10 mouse cellular contexts compared by ENCODE assay signal in genomic region chr7:16995345-16995744, GRCm38 (mm10). TPM values are rescaled to one million over a fixed set of nuclear protein-coding genes. Genes with fewer than 3 reads are reported as not detected.
DNase-seq lines count a peak whose midpoint lies in the region; ATAC-seq and TF ChIP-seq lines count a peak whose summit lies in the region.
"Had no signal": no experiment of that assay in that cellular context is flagged by ENCODE, and none has a peak within 500 bp of the region (broad histone marks: within the 10 kb centered on the region; RNA-seq: fewer than 3 reads in every experiment).

No protein-coding gene starts in this region.

- no peak for DNase-seq in gastrocnemius, adult 2 months
- DNase-seq in gastrocnemius, postnatal 14 days = no peak
- DNase-seq in T-cell, adult 2 months (ENCODE audit: low spot score) = no peak
- DNase-seq: thymus, adult 2 months had no signal

- peak overlapping the region; percentile 75 for H3K4me3 ChIP-seq in gastrocnemius, adult 2 months
- H3K4me3 ChIP-seq in megakaryocyte, embryonic 14.5 days (replicated peaks) = peak overlapping the region; percentile 92
- peak overlapping the region; percentile 60 for H3K4me3 ChIP-seq in liver, embryonic 12.5 days
- peak overlapping the region; percentile 46 for H3K4me3 ChIP-seq in stomach, embryonic 15.5 days (replicated peaks)

- WGBS in liver, embryonic 12.5 days (ENCODE audit: insufficient replicate concordance) = 80% methylated on average over 4 of the region's 4 CpGs
- 71% methylated on average over 4 of the region's 4 CpGs for WGBS in stomach, embryonic 15.5 days

- peak overlapping the region; percentile 69 for H3K4me2 ChIP-seq in liver, embryonic 12.5 days
- H3K4me2 ChIP-seq in stomach, embryonic 15.5 days = peak overlapping the region; percentile 72

- H3K9ac ChIP-seq in liver, embryonic 12.5 days = 0 out of 2 replicates have a peak overlapping the region, but pooled peaks have one; percentile 65
- H3K9ac ChIP-seq in stomach, embryonic 15.5 days = peak overlapping the region; percentile 48; the same call in 1 of the 2 replicates

- H3K4me1 ChIP-seq in megakaryocyte, embryonic 14.5 days = peaks cover 75% of the 10 kb centered on the region
- H3K4me1 ChIP-seq in liver, embryonic 12.5 days = peaks cover 80% of the 10 kb centered on the region
- H3K4me1 ChIP-seq in stomach, embryonic 15.5 days = peaks cover 42% of the 10 kb centered on the region

- ATAC-seq in megakaryocyte, adult 5-6 weeks (ENCODE audit: poor library complexity, severe bottlenecking) = no peak
- no peak for ATAC-seq in liver, embryonic 12.5 days
- no peak for ATAC-seq in stomach, embryonic 15.5 days (ENCODE audit: insufficient read depth, low FRiP score, low read depth)
- no peak for ATAC-seq in frontal cortex, adult (ENCODE audit: low TSS enrichment)

- intact Hi-C loops in gastrocnemius, adult 2 months (cut with DNase I) = no loop called here
- intact Hi-C loops in gastrocnemius, postnatal 14 days (cut with DNase I; ENCODE audit: low total_unique reads) = no loop called here

- peaks cover 45% of the 10 kb centered on the region for H3K36me3 ChIP-seq in megakaryocyte, embryonic 14.5 days (replicated peaks; ENCODE audit: low read length)
- H3K36me3 ChIP-seq in liver, embryonic 12.5 days = peaks cover 24% of the 10 kb centered on the region
- H3K36me3 ChIP-seq in stomach, embryonic 15.5 days = peaks cover 15% of the 10 kb centered on the region

- H3K9me3 ChIP-seq in megakaryocyte, embryonic 14.5 days = no peaks in the 10 kb centered on the region
- no peaks in the 10 kb centered on the region for H3K9me3 ChIP-seq in liver, embryonic 12.5 days (replicated peaks)
- H3K9me3 ChIP-seq in stomach, embryonic 15.5 days = no peaks in the 10 kb centered on the region

- H3K27ac ChIP-seq in gastrocnemius, adult 2 months = peak overlapping the region; percentile 38; the same call in 1 of the 2 replicates
- H3K27ac ChIP-seq in liver, embryonic 12.5 days = no peak overlapping the region
- H3K27ac ChIP-seq in stomach, embryonic 15.5 days = no peak overlapping the region; the same call in 1 of the 2 replicates
- H3K27ac ChIP-seq: layer of hippocampus, adult 2 months had no signal

- TF ChIP-seq CTCF in gastrocnemius, adult 2 months (IDR thresholded peaks at IDR 0.05) = no peak

- peaks cover 4% of the 10 kb centered on the region for H3K27me3 ChIP-seq in megakaryocyte, embryonic 14.5 days (replicated peaks)
- H3K27me3 ChIP-seq in liver, embryonic 12.5 days (replicated peaks) = peaks cover 16% of the 10 kb centered on the region
- no peaks in the 10 kb centered on the region for H3K27me3 ChIP-seq in stomach, embryonic 15.5 days (replicated peaks)

RNA-seq across cellular contexts. Expression of gene Ccdc8, which starts 2.8 kb away (rescaled TPM):
- 1 to 10 TPM in 1 of 2 experiments, under 1 TPM in 1; 0.74 to 1.5 TPM for total RNA-seq in gastrocnemius, adult 2 months (2021)
- 1 to 10 TPM; 5.8 to 6.5 TPM for total RNA-seq in gastrocnemius, postnatal 14 days (2021)
- 2.9 and 5.3 TPM in 2 replicates for polyA plus RNA-seq in megakaryocyte, embryonic 14.5 days (2012; ENCODE audit: insufficient read depth, low replicate concordance)
- total RNA-seq in megakaryocyte, adult 5-6 weeks (2015) = 0.02 and 0.07 TPM in 2 replicates
- 0.40 and 0.69 TPM in 2 replicates for total RNA-seq in megakaryocyte, adult 5-6 weeks (2017)
- 3.8 and 3.9 TPM in 2 replicates for polyA plus RNA-seq in liver, embryonic 12.5 days (2016; fragmentation: Nextera tagmentation; extraction: Ambion mirVana)
- polyA plus RNA-seq in stomach, embryonic 15.5 days (2015; fragmentation: Nextera tagmentation; extraction: Ambion mirVana) = 29.4 and 33.3 TPM in 2 replicates

RNA-seq across cellular contexts. Expression of gene Gm42372, which starts 12.5 kb away (rescaled TPM):
- not detected for total RNA-seq in gastrocnemius, adult 2 months (2021)
- total RNA-seq in gastrocnemius, postnatal 14 days (2021) = under 1 TPM in 1 of 2 experiments, not detected in 1; 0.04 TPM
- polyA plus RNA-seq in megakaryocyte, embryonic 14.5 days (2012; ENCODE audit: insufficient read depth, low replicate concordance) = 0.06 and 1.4 TPM in 2 replicates
- 0.18 TPM in 1 of 2 replicates, not detected in the other for total RNA-seq in megakaryocyte, adult 5-6 weeks (2015)
- total RNA-seq in megakaryocyte, adult 5-6 weeks (2017) = 0.04 and 0.11 TPM in 2 replicates
- 0.07 TPM in 2 replicates for polyA plus RNA-seq in liver, embryonic 12.5 days (2016; fragmentation: Nextera tagmentation; extraction: Ambion mirVana)
- polyA plus RNA-seq in stomach, embryonic 15.5 days (2015; fragmentation: Nextera tagmentation; extraction: Ambion mirVana) = 0.31 and 0.34 TPM in 2 replicates

RNA-seq across cellular contexts. Expression of gene Ppp5c, which starts 32.4 kb away (rescaled TPM):
- total RNA-seq in gastrocnemius, adult 2 months (2021) = 10 to 100 TPM; 64.8 to 65.8 TPM
- total RNA-seq in gastrocnemius, postnatal 14 days (2021) = 10 to 100 TPM; 56.3 to 67.8 TPM
- polyA plus RNA-seq in megakaryocyte, embryonic 14.5 days (2012; ENCODE audit: insufficient read depth, low replicate concordance) = 55.6 and 70.0 TPM in 2 replicates
- 39.9 and 51.4 TPM in 2 replicates for total RNA-seq in megakaryocyte, adult 5-6 weeks (2015)
- total RNA-seq in megakaryocyte, adult 5-6 weeks (2017) = 31.6 and 33.1 TPM in 2 replicates
- polyA plus RNA-seq in liver, embryonic 12.5 days (2016; fragmentation: Nextera tagmentation; extraction: Ambion mirVana) = 70.3 and 75.2 TPM in 2 replicates
- 92.9 and 95.7 TPM in 2 replicates for polyA plus RNA-seq in stomach, embryonic 15.5 days (2015; fragmentation: Nextera tagmentation; extraction: Ambion mirVana)

RNA-seq across cellular contexts. Expression of gene Pnmal1, which starts 35.9 kb away (rescaled TPM):
- total RNA-seq in gastrocnemius, adult 2 months (2021) = not detected
- not detected for total RNA-seq in gastrocnemius, postnatal 14 days (2021)
- polyA plus RNA-seq in megakaryocyte, embryonic 14.5 days (2012; ENCODE audit: insufficient read depth, low replicate concordance) = not detected in 2 replicates
- total RNA-seq in megakaryocyte, adult 5-6 weeks (2015) = not detected in 2 replicates
- total RNA-seq in megakaryocyte, adult 5-6 weeks (2017) = not detected in 2 replicates
- polyA plus RNA-seq in liver, embryonic 12.5 days (2016; fragmentation: Nextera tagmentation; extraction: Ambion mirVana) = 0.05 and 0.08 TPM in 2 replicates
- 2.9 and 3.6 TPM in 2 replicates for polyA plus RNA-seq in stomach, embryonic 15.5 days (2015; fragmentation: Nextera tagmentation; extraction: Ambion mirVana)
- polyA plus RNA-seq: thymus, adult 2 months had no signal

RNA-seq across cellular contexts. Expression of gene Pnmal2, which starts 50.9 kb away (rescaled TPM):
- total RNA-seq in gastrocnemius, adult 2 months (2021) = under 1 TPM; 0.74 to 0.86 TPM
- total RNA-seq in gastrocnemius, postnatal 14 days (2021) = 10 to 100 TPM in 1 of 2 experiments, 1 to 10 TPM in 1; 9.2 to 11.8 TPM
- polyA plus RNA-seq in megakaryocyte, embryonic 14.5 days (2012; ENCODE audit: insufficient read depth, low replicate concordance) = not detected in 2 replicates
- total RNA-seq in megakaryocyte, adult 5-6 weeks (2015) = not detected in 2 replicates
- not detected in 2 replicates for total RNA-seq in megakaryocyte, adult 5-6 weeks (2017)
- 0.41 and 0.75 TPM in 2 replicates for polyA plus RNA-seq in liver, embryonic 12.5 days (2016; fragmentation: Nextera tagmentation; extraction: Ambion mirVana)
- polyA plus RNA-seq in stomach, embryonic 15.5 days (2015; fragmentation: Nextera tagmentation; extraction: Ambion mirVana) = 10.2 and 12.7 TPM in 2 replicates
